Mouse (Mus musculus) lung, postnatal 0 days (tissue): ENCODE data around the gene Prkrip1.

Source experiments
- CTCF ChIP-seq: IDR thresholded peaks from 2 replicates; pipeline ENCODE4 v1.5.1; 2016; ENCODE audit warnings: antibody characterized with exemption, mild to moderate bottlenecking
- EP300 ChIP-seq: IDR thresholded peaks from 2 replicates; pipeline ENCODE4 v1.6.1; 2016; ENCODE audit warnings: antibody characterized with exemption, mild to moderate bottlenecking, control low read depth

DNA sequence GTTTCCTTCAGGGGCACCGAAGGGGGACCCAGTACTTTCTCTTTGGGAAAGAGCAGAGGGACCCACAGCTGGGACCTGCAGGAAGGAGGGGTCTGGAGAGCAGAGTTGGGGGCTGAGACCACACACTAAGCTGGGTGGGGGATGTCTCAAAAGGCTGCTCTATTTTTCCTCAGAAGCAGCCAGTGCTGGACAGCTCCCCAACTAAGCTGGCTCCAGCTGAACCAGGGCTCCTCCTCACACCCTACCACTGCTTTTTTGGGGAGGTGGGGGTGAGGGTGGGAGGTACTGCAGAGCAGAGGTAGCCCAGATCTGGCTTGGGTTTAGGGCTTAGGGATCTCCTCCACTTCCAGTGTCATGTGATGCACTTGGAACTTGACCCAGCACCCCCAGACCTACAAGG, 41.6 kb upstream of the Prkrip1 start:
- TF ChIP-seq CTCF: no peak
- no peak for TF ChIP-seq EP300
